Mouse (Mus musculus): Measurements from ENCODE around the gene Prr12.
"Not testable (repeated sequence)": the region's sequence is repeated elsewhere in the genome, so short reads cannot be mapped to it uniquely, and the experiment has no call there.

Gene Prr12

DNA sequence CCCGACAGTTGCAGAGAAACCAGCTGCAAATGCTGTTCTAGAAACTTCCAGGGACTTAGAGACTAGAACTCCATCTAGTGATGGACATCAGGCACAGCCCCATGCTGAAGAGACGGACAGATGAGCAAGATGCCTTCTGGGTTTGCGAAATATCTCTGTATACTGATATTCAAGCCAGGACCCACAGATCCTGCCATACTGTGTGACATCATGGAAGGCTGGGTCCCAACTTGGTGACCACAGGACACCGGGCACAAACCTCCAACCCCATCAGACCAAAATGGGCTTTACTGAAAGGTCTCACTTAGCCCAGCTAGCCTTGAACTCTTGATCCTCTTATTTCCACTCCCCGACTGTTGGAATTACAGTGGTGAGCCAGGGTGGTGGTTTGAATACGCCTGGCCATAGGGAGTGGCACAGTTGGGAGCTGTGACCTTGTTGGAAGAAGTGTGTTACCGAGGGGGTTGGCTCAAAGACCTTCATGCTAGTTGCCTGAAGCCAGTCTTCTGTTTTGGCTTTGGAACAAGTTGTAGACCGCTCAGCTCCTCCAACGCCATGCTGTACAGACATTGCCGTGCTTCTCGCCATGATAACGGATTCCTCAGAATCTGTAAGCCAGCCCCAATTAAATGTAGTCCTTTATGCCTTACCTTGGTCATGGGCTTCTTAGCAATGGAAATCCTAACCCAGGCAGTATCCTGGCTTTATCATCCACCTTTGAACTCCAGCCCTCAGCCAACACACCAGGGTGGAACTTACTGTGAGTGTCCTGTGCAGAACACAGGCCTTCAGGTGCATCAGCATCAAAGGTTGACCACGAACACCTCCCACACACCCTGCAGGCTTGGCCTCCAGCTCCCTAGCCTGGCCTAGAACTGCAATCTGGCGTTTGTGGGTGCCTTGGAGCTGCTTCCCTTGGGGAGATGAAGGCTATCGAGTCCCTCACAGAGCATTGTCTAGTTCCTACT lies 28.1 kb downstream of the Prr12 start:
- no peak for DNase-seq (ENCODE audit: low read depth, low spot score)

DNA sequence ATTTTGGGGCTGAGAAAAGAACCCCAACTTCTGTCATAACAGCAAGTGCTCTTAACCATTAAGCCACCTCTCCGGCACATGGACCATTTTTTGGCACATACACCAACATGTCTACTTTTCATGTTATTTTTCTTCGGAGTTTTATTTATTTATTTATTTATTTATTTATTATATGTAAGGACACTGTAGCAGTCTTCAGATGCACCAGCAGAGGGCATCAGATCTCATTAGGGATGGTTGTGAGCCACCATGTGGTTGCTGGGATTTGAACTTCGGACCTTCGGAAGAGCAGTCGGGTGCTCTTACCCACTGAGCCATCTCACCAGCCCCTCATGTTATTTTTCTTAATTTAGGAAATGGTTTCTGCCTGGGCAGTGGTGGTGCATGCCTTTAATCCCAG lies 29.0 kb downstream of the Prr12 start:
- DNase-seq (ENCODE audit: low read depth, low spot score) = not testable (repeated sequence)

DNA sequence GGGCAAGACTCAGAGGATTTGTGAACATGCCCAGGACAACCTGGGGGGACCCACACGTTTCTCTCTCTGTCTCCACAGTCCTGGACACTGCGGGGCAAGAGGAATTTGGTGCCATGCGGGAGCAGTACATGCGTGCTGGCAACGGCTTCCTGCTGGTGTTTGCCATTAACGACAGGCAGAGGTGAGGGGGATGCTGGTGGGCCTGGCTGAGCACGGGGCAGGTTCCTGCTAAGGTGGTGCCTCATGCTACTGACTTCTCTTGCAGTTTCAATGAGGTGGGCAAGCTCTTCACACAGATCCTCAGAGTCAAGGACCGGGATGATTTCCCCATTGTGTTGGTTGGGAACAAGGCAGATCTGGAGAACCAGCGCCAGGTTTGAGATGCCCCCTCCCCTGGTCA lies 32.5 kb downstream of the Prr12 start:
- DNase-seq (ENCODE audit: low read depth, low spot score) = no peak

DNA sequence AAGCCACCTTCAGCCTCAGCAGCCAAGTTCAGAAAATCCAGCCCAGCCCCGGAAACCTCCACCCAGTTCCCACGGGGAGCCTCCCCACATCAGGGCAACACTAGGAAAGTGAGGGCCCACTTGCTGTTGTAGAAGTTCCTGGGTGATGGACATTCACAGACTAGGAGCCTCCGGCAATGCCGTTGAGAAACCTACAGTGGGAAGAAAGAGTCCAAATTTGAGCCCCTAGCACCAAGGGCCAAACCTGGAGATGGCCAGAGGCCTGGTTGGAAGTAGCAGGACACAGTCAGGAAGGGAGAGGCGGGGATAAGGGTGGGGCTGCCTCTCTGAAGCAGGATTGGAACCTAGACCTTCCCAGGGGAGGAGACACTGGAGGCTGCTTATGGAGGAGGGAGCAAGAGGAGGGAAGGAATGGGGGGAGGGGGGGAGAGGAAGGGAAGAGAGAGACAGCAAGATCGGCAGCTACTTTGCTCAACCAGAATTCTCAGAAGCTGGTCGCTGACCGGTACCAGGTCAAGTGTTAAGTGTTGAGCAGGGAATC lies 33.6 kb downstream of the Prr12 start:
- peak; percentile 31 for DNase-seq (ENCODE audit: low read depth, low spot score)

DNA sequence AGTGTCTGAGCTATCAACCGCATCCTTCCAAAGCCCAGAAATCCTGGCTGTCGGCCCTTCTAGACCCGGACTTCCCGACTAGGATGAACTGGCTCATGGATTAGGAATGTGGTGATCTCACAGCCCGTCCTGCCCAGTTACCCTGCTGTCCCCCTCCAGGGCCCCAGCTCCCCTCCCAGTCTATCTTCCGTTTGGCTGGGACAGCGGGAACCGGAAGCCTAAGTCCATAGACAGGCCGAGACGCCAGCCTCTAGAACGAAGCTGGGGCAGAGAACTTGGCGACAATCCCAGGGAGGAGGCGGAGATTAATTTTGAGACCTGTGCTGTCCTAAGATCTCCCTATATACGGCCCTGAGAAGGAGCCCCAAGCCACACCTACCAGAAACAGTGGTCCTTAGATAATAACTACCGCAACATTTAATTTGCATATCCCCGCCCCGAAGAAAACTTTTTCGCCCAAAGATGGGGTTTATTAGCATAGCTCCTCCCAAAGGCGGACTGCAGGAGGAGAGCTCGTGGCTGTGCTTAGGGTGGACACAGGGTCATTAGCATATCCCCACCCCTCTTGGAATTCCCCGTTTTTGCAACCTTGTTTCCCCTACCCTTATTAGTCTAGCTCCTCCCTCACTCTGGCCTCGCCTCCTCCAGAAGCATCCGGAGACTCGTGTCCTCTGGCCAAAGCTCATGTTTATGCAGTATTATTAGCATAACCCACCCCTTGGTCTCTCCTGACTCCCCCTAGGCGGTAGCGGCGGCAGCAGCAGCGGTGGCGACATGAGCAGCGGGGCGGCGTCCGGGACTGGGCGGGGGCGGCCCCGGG lies 35.2 kb downstream of the Prr12 start, which contains the start of gene Rras:
Rras (plus strand) TSS at position 720 of the 820 bp plus-strand sequence.
- peak; percentile 96 for DNase-seq (ENCODE audit: low read depth, low spot score)

DNA sequence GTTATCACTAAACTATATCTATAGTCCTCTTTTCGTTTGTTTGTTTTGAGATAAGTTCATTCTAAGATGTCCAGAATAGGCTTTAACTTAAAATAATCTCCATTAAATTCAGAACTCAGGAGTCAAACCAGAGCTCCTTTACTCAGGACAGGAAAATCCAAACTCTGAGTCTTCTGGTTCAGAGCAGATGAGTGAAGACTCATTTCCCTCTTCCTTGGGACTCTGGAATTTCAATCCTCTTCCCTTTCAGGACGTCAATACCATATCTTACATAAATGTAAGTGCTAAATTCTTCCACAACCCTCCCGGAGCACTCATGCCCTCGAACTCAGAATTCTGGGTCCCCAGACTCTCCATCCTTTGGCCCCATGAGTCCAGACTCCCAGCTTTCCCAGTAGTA lies 35.9 kb downstream of the Prr12 start:
- DNase-seq (ENCODE audit: low read depth, low spot score) = no peak

DNA sequence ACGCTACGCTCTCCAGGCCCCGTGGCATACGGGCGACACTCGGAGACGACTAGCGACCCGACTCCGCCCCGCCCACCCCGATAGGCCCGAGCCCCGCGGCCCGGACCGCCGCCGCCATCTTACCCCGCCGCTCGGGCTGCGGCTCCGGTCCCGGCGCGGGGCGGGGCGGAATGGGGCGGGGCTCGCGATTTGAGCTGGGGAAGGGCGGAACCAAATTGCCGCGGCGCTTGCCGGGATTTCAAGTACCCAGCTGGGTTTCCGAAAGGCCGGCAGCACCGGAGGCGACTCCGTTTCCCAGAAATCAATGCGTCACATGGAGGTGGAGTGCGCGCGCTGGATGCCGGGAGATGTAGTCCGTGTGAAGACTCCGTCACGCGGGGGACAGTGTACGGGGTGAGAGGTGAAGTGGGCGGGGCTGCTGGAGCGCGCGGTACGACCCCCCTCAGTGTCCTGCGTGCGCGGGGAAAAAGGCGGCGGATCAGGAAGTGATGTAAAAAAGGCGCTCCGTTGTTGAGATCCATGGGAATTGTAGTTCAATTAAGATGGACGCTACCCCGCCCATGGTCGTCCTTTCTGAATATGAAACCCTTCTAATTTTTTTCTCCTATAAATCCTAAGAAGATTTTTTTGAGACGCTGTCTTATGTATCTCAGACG lies 36.6 kb downstream of the Prr12 start, which contains the start of gene Scaf1:
Scaf1 (minus strand) TSS at position 407 of the 656 bp plus-strand sequence.
- peak; percentile 99 for DNase-seq (ENCODE audit: low read depth, low spot score)

DNA sequence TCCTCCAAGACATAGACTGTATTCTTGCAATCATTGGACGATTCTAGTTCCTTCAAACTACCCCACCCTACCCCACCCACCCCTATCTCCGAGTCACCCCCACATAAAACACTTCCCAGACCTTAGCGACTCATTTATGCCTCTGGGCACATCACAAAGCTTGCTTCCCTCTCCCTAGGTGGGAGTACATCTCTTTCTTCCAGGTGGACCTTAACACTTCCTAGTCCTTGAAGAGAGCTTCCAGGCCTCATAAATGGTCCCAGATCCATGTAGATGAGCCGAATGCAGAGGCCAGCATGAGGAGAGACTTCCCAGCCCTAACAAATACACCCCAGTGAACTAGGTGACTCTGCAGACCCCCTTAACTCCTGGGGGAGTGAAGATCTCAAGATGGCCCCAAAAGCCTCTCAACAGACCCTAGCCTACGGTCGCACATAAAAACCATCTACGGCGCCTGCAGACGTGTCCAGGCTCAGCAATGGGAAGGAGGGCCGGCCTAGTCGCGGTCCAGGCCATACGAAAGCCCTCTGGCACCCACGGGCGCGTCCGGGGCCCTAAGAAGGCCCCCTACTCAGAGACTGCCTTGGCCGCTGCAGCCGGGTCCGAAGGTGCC lies 37.2 kb downstream of the Prr12 start:
- DNase-seq (ENCODE audit: low read depth, low spot score) = no peak

DNA sequence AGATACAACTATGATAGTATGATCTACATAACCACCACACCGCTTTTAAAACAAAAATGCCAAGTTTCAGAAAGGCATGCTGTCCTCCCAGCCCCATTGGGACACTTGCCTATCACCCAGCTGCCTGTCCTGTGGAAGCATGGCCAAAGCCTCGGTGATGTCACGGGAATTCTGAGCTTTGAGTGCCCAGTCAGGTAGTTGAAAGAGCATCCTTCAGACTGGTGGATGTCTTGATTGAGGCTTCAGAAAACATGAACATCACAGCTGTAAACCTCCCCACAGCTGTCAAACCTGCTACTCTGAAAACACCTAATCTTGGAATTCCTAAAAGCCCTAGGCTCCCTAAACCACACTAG lies 38.6 kb downstream of the Prr12 start:
- DNase-seq (ENCODE audit: low read depth, low spot score) = no peak

DNA sequence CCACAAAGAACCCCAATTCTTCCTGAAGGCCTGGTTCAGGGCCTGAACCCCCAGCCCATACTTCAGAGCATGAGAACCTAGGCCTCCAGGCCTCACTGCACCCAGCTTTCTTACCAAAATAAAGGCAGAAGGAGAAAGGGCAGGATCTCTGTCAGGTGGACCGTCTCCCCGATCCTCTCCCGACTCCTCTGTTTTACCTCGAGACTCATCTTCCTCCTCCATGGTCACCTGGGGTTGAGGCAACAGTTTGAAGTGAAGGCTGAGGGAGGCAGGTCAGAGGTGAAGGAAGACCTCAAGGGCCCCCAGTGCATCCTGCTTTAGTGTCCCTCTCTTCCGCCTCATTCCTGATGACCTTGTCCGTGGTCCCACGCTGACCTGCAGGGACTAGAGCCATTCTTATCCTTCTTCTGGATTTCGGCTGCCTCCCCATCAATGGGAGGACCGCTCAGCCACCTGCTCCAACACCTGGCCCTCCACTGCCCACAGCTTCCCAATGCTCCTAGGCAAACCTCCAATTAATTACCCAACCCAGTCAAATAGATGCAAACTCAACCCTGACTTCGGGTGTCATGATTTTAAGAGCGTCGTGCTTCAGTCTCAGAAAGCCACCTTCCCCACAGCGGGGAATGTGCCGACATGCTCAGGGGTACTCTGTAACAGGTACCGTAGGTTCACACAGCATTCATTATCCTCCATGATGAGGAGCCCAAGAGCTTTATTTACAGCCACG lies 39.1 kb downstream of the Prr12 start:
- no peak for DNase-seq (ENCODE audit: low read depth, low spot score)

DNA sequence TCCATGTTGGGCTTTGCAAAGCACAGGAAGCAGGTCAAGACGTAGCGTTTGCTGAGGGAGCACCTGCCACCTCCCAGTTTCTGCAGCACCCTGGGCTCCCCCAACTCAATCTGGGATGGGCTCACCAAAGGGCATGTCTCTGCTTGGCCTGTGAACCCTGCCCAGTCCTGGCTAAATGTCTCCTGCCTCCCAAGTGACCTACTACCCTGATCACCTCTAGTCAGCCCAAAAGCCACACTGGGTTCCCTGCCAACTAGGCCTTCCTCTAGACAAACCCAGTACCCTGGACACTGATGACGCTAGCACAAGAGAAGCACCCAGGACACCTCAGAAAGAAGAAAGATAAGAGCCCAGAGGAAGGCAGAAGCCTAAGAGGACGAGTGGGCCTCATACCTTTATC lies 39.9 kb downstream of the Prr12 start:
- DNase-seq (ENCODE audit: low read depth, low spot score) = no peak

DNA sequence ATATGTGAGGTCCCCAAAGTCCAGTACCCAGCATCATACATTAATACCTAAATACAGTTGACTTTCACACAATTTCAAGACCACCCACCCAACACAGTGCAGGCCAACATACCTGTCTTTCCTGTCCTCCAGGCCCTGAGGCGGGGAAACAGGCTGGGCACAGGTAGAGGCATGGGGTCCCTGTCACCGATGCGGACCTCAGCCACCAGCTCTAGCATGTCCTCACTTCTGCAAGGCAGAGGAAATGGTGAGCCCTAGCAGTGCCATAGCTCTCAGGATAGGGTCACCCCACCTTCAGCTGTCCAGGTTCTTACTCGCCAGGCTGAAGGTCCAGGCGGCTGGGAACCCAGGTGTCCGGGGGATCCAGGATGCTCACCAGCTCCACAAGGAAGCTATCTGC lies 40.7 kb downstream of the Prr12 start:
- DNase-seq (ENCODE audit: low read depth, low spot score) = no peak

DNA sequence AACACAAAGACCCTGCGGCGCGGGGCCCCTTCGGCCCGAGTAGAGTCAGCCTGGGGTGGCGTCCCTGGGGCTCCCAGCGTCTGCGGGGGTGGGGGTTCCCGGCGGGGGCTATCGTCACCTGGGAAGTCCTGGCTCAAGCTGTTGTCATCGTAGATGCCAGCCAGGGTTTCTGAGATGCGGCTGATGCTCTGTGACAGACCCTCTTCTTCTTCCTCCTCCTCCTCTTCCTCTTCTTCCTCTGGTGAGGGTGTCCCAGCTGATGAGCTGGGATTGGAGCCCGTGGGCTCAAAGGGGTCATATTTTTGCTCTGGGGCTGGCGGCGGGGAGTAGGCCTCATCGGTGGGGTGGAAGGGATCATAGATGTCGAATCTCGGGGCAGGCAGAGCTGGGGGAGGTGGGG lies 44.3 kb downstream of the Prr12 start:
- no peak for DNase-seq (ENCODE audit: low read depth, low spot score)

DNA sequence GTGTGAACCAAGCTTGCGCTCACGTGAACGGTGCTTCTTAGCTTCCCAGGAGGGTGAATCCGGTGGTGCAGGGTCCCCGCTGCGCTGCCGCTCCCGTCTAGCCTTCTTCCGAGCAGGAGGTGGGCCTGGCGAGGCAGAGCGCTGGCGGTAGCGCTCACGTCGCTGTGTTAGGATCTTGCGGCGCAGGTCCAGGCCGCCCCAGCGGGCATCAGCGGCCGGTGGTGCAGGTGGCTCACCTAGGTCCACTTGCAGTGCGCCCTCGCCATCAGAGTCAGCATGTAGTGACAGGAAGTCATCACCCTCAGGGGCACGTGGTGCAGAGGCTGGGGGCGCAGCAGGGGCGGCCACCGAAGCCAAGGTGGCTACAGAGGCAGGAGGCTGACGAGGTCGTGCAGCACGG lies 44.8 kb downstream of the Prr12 start:
- DNase-seq (ENCODE audit: low read depth, low spot score) = no peak

DNA sequence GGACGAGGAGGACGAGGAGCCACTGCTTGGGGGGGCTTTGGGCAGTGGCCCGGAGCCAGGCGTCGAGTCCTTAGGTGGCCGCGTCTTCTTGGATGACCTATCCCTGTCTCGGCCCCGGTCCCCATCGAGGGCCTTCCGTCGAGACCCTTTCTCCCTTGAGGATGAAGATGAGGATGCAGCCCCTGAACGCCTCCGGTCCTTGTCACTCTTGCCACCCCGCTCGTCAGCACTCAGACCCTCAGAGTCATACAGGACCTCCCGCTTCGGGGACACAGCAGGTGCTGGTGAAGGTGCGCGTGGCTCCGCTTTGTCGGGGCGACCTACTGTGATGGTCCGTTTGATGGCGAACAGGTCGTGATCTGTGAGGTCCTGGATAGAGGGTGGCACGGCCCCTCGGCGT lies 45.5 kb downstream of the Prr12 start:
- DNase-seq (ENCODE audit: low read depth, low spot score) = no peak

DNA sequence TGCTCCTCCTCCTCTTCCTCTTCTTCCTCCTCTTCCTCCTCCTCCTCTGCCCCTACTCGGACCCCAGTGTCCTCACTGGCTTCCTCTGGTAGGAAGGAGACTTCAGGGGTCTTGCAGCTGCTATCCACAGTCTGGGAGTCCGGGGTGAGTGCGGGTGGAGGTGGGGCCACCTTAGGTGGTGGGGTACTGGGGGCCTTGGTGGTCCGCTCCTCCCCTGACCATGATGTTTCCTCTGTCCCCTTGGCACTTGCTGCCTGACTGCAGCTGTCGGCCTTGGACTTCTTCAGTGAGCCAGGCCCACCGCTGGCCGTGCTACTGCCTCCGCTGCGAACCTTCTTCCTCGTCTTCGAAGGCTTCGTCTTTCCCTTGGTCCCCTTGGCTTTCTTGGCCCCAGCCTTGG lies 46.2 kb downstream of the Prr12 start:
- DNase-seq (ENCODE audit: low read depth, low spot score) = no peak

DNA sequence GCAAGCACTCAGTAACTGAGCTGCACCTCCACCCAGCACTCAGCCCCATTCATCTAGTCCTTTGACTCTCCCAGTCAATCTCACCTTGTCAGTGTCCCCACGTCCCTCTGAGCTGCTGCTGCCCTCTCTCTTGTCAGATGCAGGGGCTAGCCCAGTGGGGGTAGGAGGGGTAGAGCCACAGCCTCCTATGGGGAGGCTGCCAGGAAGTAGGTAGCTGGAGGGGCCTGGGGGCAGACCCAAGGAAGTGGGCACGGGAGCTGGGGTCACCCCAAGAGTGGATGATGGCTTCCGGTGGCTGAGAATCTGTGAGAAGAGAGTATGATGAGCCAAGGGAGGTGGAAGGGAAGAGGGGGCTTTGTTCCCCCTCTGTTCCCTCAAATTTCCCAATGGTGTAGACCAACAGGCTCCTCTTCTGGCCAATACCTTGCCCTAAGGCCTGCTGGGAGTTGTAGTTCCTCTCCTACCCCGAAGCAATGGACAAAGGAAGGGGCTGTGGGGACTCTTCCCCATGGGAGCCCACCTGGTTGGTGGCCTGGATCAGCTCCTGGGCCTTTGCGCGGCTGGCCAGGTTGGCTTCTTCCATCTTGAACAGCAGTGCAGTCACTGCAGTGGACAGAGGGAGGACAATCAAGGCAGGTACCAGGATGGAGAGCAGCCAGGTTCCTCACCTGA lies 47.2 kb downstream of the Prr12 start:
- no peak for DNase-seq (ENCODE audit: low read depth, low spot score)

DNA sequence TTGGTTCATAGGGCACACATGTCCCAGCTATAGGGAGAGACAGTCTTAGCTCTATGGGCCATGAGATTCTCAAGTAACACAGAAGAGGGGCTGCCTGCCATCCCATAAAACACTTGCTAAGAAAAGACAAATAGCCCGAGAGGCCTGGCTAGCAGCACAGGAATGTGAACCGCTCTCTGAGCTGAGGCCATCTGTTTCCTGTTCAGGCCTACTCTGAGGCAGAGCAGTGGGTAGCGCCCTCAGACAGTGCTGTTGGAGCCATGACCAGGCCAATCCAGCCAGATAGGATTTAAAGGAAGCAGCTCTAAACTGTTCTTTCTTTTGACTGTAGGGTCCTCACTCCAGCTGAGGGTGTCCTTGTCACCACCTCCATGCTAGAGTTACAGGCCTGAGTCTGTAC lies 48.1 kb downstream of the Prr12 start:
- no peak for DNase-seq (ENCODE audit: low read depth, low spot score)

DNA sequence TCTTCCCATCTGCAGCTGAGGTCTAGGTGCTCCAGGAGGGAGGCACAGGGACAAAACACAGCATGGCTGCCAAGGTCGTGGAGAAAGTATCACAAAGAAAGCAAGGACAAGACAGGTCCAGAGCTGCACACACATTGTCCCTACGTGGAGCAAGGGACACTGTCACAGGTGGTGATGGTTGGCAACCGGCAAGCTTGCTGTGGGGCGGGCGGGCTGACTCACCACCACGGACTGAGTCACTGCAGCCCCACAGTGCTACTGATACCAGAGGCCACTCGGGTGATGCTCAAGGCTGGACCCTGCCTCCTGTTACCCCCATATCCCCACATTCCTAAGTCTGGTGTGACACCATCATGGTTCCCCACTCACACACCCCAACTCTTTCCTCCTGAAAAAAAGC lies 50.2 kb downstream of the Prr12 start:
- DNase-seq (ENCODE audit: low read depth, low spot score) = no peak

DNA sequence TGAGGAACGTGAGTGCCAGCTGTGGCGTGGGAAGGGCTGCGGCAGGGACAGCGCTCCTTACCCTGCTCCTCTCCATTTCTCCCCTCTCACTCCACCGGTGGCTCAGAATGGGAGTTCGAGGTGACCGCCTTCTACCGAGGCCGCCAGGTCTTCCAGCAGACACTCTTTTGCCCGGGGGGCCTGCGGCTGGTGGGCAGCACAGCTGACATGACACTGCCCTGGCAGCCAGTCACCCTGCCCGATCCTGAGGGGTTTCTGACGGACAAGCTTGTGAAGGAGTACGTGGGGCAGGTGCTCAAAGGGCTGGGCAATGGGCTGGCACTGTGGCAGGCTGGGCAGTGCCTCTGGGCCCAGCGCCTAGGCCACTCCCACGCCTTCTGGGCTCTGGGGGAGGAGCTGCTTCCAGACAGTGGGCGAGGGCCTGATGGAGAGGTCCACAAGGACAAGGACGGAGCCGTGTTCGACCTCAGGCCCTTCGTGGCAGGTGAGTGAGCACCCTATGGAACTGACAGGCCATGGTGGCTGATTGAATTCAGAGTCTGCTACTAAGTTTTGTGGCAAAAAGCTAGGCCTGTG lies 52.1 kb downstream of the Prr12 start:
- no peak for DNase-seq (ENCODE audit: low read depth, low spot score)
